Mouse (Mus musculus) liver, postnatal 0 days (tissue): ENCODE measurements around the gene Cdh23.
A peak's percentile ranks its signal among the peaks of the same experiment; 100 is the strongest.

ENCODE experiments used
- CTCF ChIP-seq: sonication (generic); IDR thresholded peaks from 2 replicates; pipeline ENCODE4 v1.5.1; 2016; ENCODE audit warnings: antibody characterized with exemption, low read depth
- EP300 ChIP-seq: IDR thresholded peaks from 2 replicates; pipeline ENCODE4 v1.6.1; 2016; ENCODE audit warnings: antibody characterized with exemption, low read depth, mild to moderate bottlenecking

- TF ChIP-seq CTCF (no peak), EP300 (0 out of 2 replicates have a peak, but pooled peaks have one; percentile 25)
These were observed 306.8 kb downstream of the Cdh23 start for GRCm38 (mm10) chr10:60389447-60389865.
